Mouse (Mus musculus): ENCODE measurements around the gene Gm5936.
"Not testable (repeated sequence)": the region's sequence is repeated elsewhere in the genome, so short reads cannot be mapped to it uniquely, and the experiment has no call there.

- not testable (repeated sequence) for TF ChIP-seq POLR2A (IDR thresholded peaks at IDR 0.05; ENCODE audit: borderline replicate concordance, extremely low read depth, low read depth, low read length); CTCF (IDR thresholded peaks at IDR 0.05; ENCODE audit: insufficient read depth, low read length)
Observed at GRCm38 (mm10) chrX:74880123-74880522, 43.1 kb downstream of the Gm5936 start.
